ENCODE assay signal across 16 mouse cellular contexts in the genomic region with DNA sequence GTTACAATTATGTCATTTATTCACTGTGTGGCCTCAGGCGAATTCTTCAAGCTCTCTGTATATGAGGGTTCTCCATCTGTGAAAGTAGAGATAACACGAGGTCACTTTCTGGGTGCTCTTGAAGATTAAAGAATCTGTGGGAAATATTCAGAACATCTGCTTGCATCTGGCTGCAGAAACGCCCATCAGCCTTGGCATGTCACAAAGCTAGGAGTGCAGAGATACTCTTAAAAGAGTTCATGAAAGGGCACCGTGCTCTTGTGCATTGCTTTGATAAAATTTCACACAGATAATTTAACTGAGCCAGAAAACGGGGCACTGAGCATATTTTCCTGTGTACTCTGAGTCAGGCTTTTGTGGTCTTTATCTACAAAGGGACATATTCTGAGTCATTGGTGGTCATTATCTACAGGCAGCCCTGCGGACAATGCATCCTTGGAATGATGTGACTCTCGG. TPM values are rescaled to one million over a fixed set of nuclear protein-coding genes. Genes with fewer than 3 reads are reported as not detected.
DNase-seq lines count a peak whose midpoint lies in the region; ATAC-seq and TF ChIP-seq lines count a peak whose summit lies in the region.
"Had no signal": no experiment of that assay in that cellular context is flagged by ENCODE, and none has a peak within 500 bp of the region (broad histone marks: within the 10 kb centered on the region; RNA-seq: fewer than 3 reads in every experiment).

No protein-coding gene starts in this region.

- H3K27ac ChIP-seq in liver, embryonic 12.5 days = peak overlapping the region; percentile 84
- H3K27ac ChIP-seq in hindbrain, embryonic 16.5 days (ENCODE audit: low read depth, low read length) = no peak overlapping the region
- H3K27ac ChIP-seq: embryonic facial prominence, embryonic 12.5 days; forebrain, embryonic 13.5 days had no signal

- peak overlapping the region; percentile 46 for H3K4me2 ChIP-seq in liver, embryonic 12.5 days
- peak overlapping the region; percentile 45 for H3K4me2 ChIP-seq in myocyte (ENCODE audit: low read depth)
- no peak overlapping the region for H3K4me2 ChIP-seq in hindbrain, embryonic 16.5 days (ENCODE audit: low read length)
- H3K4me2 ChIP-seq: embryonic facial prominence, embryonic 12.5 days; forebrain, embryonic 13.5 days; midbrain, embryonic 11.5 days had no signal

- no peak overlapping the region for H3ac ChIP-seq in myocyte (ENCODE audit: control insufficient read depth, insufficient read length)

- H3K36me3 ChIP-seq in liver, embryonic 12.5 days = no peaks in the 10 kb centered on the region
- H3K36me3 ChIP-seq in myocyte (ENCODE audit: control insufficient read depth, insufficient read depth) = no peaks in the 10 kb centered on the region
- H3K36me3 ChIP-seq in hindbrain, embryonic 16.5 days (ENCODE audit: control insufficient read depth, insufficient read depth, low read length) = no peaks in the 10 kb centered on the region
- H3K36me3 ChIP-seq: embryonic facial prominence, embryonic 12.5 days had no signal

- DNase-seq in spleen, adult 12 weeks (ENCODE audit: low spot score) = peak; percentile 8
- no peak for DNase-seq in spleen, adult 18-20 months
- DNase-seq in c-Kit-negative CD71-positive TER-119-positive erythroid progenitor cells, embryonic 14.5 days (ENCODE audit: low read depth, low spot score) = peak; percentile 42
- no peak for DNase-seq in right cerebral cortex, postnatal 36 days (ENCODE audit: low spot score in 2 of 2)
- no peak for DNase-seq in lung, postnatal 36 days
- DNase-seq: cerebellum, adult 8-10 months; kidney, postnatal 10 days; layer of hippocampus, adult 9-11 months; right cerebral cortex, postnatal 4 days had no signal

- H3K4me3 ChIP-seq in liver, embryonic 12.5 days = no peak overlapping the region
- no peak overlapping the region for H3K4me3 ChIP-seq in myocyte
- H3K4me3 ChIP-seq in hindbrain, embryonic 16.5 days (ENCODE audit: low read length) = no peak overlapping the region
- H3K4me3 ChIP-seq: embryonic facial prominence, embryonic 12.5 days; forebrain, embryonic 13.5 days had no signal

- peaks cover 33% of the 10 kb centered on the region for H3K4me1 ChIP-seq in liver, embryonic 12.5 days
- H3K4me1 ChIP-seq in hindbrain, embryonic 16.5 days (ENCODE audit: control insufficient read depth, insufficient read depth, low read depth, low read length) = no peaks in the 10 kb centered on the region

- no peak overlapping the region for H3K9ac ChIP-seq in liver, embryonic 12.5 days
- H3K9ac ChIP-seq in hindbrain, embryonic 16.5 days (ENCODE audit: low read depth, low read length) = no peak overlapping the region
- H3K9ac ChIP-seq: embryonic facial prominence, embryonic 12.5 days; forebrain, embryonic 13.5 days had no signal

- WGBS in liver, embryonic 12.5 days (ENCODE audit: insufficient replicate concordance) = 23% methylated on average over 7 of the region's 7 CpGs
- 58% methylated on average over 7 of the region's 7 CpGs for WGBS in hindbrain, embryonic 16.5 days

- no peaks in the 10 kb centered on the region for H3K27me3 ChIP-seq in liver, embryonic 12.5 days (replicated peaks)
- H3K27me3 ChIP-seq in myocyte (ENCODE audit: control insufficient read depth, insufficient read depth, insufficient read length) = no peaks in the 10 kb centered on the region
- no peaks in the 10 kb centered on the region for H3K27me3 ChIP-seq in hindbrain, embryonic 16.5 days (replicated peaks; ENCODE audit: control insufficient read depth, insufficient read depth, low read length)
- H3K27me3 ChIP-seq: embryonic facial prominence, embryonic 12.5 days; forebrain, embryonic 13.5 days had no signal

- peak; percentile 91 for ATAC-seq in liver, embryonic 12.5 days
- no peak for ATAC-seq in hindbrain, embryonic 16.5 days
- ATAC-seq: forebrain, embryonic 13.5 days; intestine, embryonic 16.5 days had no signal

- no peaks in the 10 kb centered on the region for H3K9me3 ChIP-seq in liver, embryonic 12.5 days (replicated peaks)
- H3K9me3 ChIP-seq in hindbrain, embryonic 16.5 days (ENCODE audit: control insufficient read depth, low read length) = 0 out of 2 replicates have a peak, but pooled peaks cover 4% of the 10 kb centered on the region
- H3K9me3 ChIP-seq: embryonic facial prominence, embryonic 12.5 days; forebrain, embryonic 13.5 days had no signal

- no peak for TF ChIP-seq POLR2A in myocyte (IDR thresholded peaks at IDR 0.05; ENCODE audit: insufficient read length, low read depth)

- H3K79me2 ChIP-seq in myocyte (ENCODE audit: control insufficient read depth, insufficient read depth) = no peaks in the 10 kb centered on the region

TF ChIP-seq in myocyte, 11 proteins besides CTCF, POLR2A, EP300 and RAD21:
- no peak for TF ChIP-seq POLR2AphosphoS2 (IDR thresholded peaks at IDR 0.05; ENCODE audit: insufficient read length, low read depth)

RNA-seq across cellular contexts. Expression of a gene that starts 11.9 kb away (rescaled TPM):
- 3.2 and 3.5 TPM in 2 replicates for polyA plus RNA-seq in liver, embryonic 12.5 days (2016; fragmentation: Nextera tagmentation; extraction: Ambion mirVana)
- 0.19 TPM for polyA plus RNA-seq in myocyte (2012; fragmentation: generic; extraction: Trizol)
- 0.28 and 0.29 TPM in 2 replicates for polyA plus RNA-seq in hindbrain, embryonic 16.5 days (2015; fragmentation: Nextera tagmentation; extraction: Ambion mirVana)
- polyA plus RNA-seq: forebrain, embryonic 13.5 days had no signal

RNA-seq across cellular contexts. Expression of a gene that starts 27.7 kb away (rescaled TPM):
- 57.1 and 57.5 TPM in 2 replicates for polyA plus RNA-seq in liver, embryonic 12.5 days (2016; fragmentation: Nextera tagmentation; extraction: Ambion mirVana)
- 16.0 TPM for polyA plus RNA-seq in myocyte (2012; fragmentation: generic; extraction: Trizol)
- polyA plus RNA-seq in hindbrain, embryonic 16.5 days (2015; fragmentation: Nextera tagmentation; extraction: Ambion mirVana) = 34.2 and 41.4 TPM in 2 replicates

RNA-seq across cellular contexts. Expression of a gene that starts 30.5 kb away (rescaled TPM):
- 9.4 and 9.9 TPM in 2 replicates for polyA plus RNA-seq in liver, embryonic 12.5 days (2016; fragmentation: Nextera tagmentation; extraction: Ambion mirVana)
- polyA plus RNA-seq in myocyte (2012; fragmentation: generic; extraction: Trizol) = 16.1 TPM
- 65.0 and 65.9 TPM in 2 replicates for polyA plus RNA-seq in hindbrain, embryonic 16.5 days (2015; fragmentation: Nextera tagmentation; extraction: Ambion mirVana)

RNA-seq across cellular contexts. Expression of a gene that starts 43.4 kb away (rescaled TPM):
- polyA plus RNA-seq in liver, embryonic 12.5 days (2016; fragmentation: Nextera tagmentation; extraction: Ambion mirVana) = 351 and 363 TPM in 2 replicates
- polyA plus RNA-seq in myocyte (2012; fragmentation: generic; extraction: Trizol) = 236 TPM
- 269 and 303 TPM in 2 replicates for polyA plus RNA-seq in hindbrain, embryonic 16.5 days (2015; fragmentation: Nextera tagmentation; extraction: Ambion mirVana)

Comparison
In these comparisons a context has a peak if more than half of its experiments do, and no peak if none do; other contexts are left out.
1. DNase-seq: peak in spleen, adult 12 weeks (single experiment) and c-Kit-negative CD71-positive TER-119-positive erythroid progenitor cells, embryonic 14.5 days (single experiment); none in spleen, adult 18-20 months (0 of 2), right cerebral cortex, postnatal 36 days (0 of 2) and lung, postnatal 36 days (single experiment).